Comparison of ENCODE assay signal across 15 mouse cellular contexts in the genomic region with DNA sequence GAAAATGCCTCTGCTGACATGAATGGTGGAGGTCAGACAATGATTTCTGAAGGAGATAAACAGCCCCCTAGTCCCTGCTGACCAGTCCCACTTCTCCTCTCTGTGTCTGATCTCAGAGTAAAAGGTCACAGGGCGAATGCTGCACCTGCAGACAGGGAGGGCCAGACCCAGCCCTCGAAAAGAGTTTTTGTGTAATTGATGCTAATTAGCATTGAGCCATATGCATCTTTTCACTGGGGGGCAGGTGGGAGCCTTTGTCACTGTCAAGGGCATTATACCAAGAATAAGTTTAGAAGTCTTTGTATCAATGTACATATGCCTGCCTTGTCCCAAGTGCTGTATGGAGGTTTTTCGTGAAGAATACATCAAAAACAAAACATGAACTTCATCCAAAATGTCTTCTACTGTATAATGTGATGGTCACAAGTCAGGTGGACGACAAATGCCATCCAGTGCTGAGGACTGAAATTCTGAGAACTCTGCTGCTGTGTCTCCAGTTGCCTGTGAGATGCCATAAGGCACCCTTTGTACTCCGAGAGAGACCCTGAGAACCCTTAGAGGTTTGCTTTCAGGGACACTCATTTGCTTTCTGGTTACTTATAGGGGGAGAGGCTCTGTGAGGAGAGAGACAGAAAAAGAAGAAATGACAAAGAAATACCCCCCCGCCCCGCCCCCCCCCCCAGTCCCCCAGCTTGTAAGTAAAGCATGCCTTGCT.
A peak's percentile ranks its signal among the peaks of the same experiment; 100 is the strongest.
DNase-seq lines count a peak whose midpoint lies in the region; ATAC-seq and TF ChIP-seq lines count a peak whose summit lies in the region.
"Had no signal": no experiment of that assay in that cellular context is flagged by ENCODE, and none has a peak within 500 bp of the region (broad histone marks: within the 10 kb centered on the region; RNA-seq: fewer than 3 reads in every experiment).

No protein-coding gene starts in this region.

- no peak overlapping the region for H3K4me2 ChIP-seq in CH12.LX (ENCODE audit: insufficient read depth, low read depth, poor library complexity, severe bottlenecking)
- no peak overlapping the region for H3K4me2 ChIP-seq in forebrain, embryonic 12.5 days
- no peak overlapping the region; the same call in 1 of the 2 replicates for H3K4me2 ChIP-seq in midbrain, embryonic 11.5 days
- H3K4me2 ChIP-seq: embryonic facial prominence, embryonic 15.5 days; limb, embryonic 12.5 days; liver, embryonic 15.5 days had no signal

- DNase-seq in CH12.LX (ENCODE audit: extremely low read depth), result no peak
- DNase-seq in R1 (ENCODE audit: low read depth, low spot score), result peak; percentile 20
- DNase-seq in midbrain, embryonic 11.5 days (ENCODE audit: low spot score, missing footprints), result peak; percentile 86
- no peak for DNase-seq in kidney, postnatal 25 days
- DNase-seq in frontal cortex, postnatal 25 days (ENCODE audit: low spot score in 2 of 2), result no peak
- DNase-seq in kidney, adult 8-10 months, result no peak
- DNase-seq: cerebellum, postnatal 10 days; kidney, postnatal 36 days; lung, postnatal 14 days had no signal

- no peaks in the 10 kb centered on the region for H3K27me3 ChIP-seq in CH12.LX (replicated peaks)
- no peaks in the 10 kb centered on the region for H3K27me3 ChIP-seq in forebrain, embryonic 12.5 days
- no peaks in the 10 kb centered on the region for H3K27me3 ChIP-seq in midbrain, embryonic 11.5 days (ENCODE audit: control insufficient read depth, insufficient read depth, low read length)
- H3K27me3 ChIP-seq: embryonic facial prominence, embryonic 15.5 days; limb, embryonic 12.5 days; liver, embryonic 15.5 days had no signal

- no peak for TF ChIP-seq CTCF in CH12.LX (conservative IDR thresholded peaks at IDR 0.05 in 1 of 2, IDR thresholded peaks at IDR 0.05 in 1 of 2; ENCODE audit: low read depth in 2 of 2, low read length in 2 of 2)

- H3K4me1 ChIP-seq in CH12.LX (ENCODE audit: control insufficient read depth in 1 of 2, insufficient read depth in 2 of 2), result no peaks in the 10 kb centered on the region
- H3K4me1 ChIP-seq in forebrain, embryonic 12.5 days, result peaks cover 24% of the 10 kb centered on the region
- peaks cover 21% of the 10 kb centered on the region for H3K4me1 ChIP-seq in midbrain, embryonic 11.5 days (ENCODE audit: control insufficient read depth, insufficient read depth, low read length)
- H3K4me1 ChIP-seq: embryonic facial prominence, embryonic 15.5 days; limb, embryonic 12.5 days; liver, embryonic 15.5 days had no signal

- dilution Hi-C loops in CH12.LX (cut with MboI; ENCODE audit: extremely low pct_ligation_motif_present, extremely low pct_unique_long_range_greater_than_20kb, low sequenced_read_pairs), result no loop called here

- no peak overlapping the region for H3K27ac ChIP-seq in CH12.LX (ENCODE audit: insufficient read depth, low read depth)
- peak overlapping the region; percentile 77 for H3K27ac ChIP-seq in forebrain, embryonic 12.5 days
- H3K27ac ChIP-seq in midbrain, embryonic 11.5 days (ENCODE audit: low read depth, low read length), result peak overlapping the region; percentile 62
- H3K27ac ChIP-seq: embryonic facial prominence, embryonic 15.5 days; limb, embryonic 12.5 days; liver, embryonic 15.5 days had no signal

- 14% methylated on average over 7 of the region's 7 CpGs for WGBS in forebrain, embryonic 12.5 days
- WGBS in midbrain, embryonic 11.5 days, result 19% methylated on average over 7 of the region's 7 CpGs

- in situ Hi-C loops in CH12.LX (cut with MboI; ENCODE audit: low pct_ligation_motif_present, low pct_unique_long_range_greater_than_20kb, low sequenced_read_pairs), result no loop called here

- H3K36me3 ChIP-seq in CH12.LX (replicated peaks in 1 of 2; ENCODE audit: control insufficient read depth in 1 of 2, insufficient read depth in 1 of 2, low read length in 1 of 2), result no peaks in the 10 kb centered on the region
- H3K36me3 ChIP-seq in forebrain, embryonic 12.5 days (replicated peaks), result no peaks in the 10 kb centered on the region
- H3K36me3 ChIP-seq in midbrain, embryonic 11.5 days (ENCODE audit: control insufficient read depth, insufficient read depth, low read length), result no peaks in the 10 kb centered on the region
- H3K36me3 ChIP-seq: embryonic facial prominence, embryonic 15.5 days; limb, embryonic 12.5 days; liver, embryonic 15.5 days had no signal

- no peak overlapping the region for H3K4me3 ChIP-seq in CH12.LX (replicated peaks in 1 of 3; ENCODE audit: low read depth in 2 of 3, low read length in 2 of 3, poor library complexity in 1 of 3)
- H3K4me3 ChIP-seq in forebrain, embryonic 12.5 days (replicated peaks), result no peak overlapping the region
- no peak overlapping the region for H3K4me3 ChIP-seq in midbrain, embryonic 11.5 days (ENCODE audit: low read depth, low read length)
- H3K4me3 ChIP-seq: embryonic facial prominence, embryonic 15.5 days; limb, embryonic 12.5 days; liver, embryonic 15.5 days had no signal

- H3K79me2 ChIP-seq in CH12.LX (replicated peaks; ENCODE audit: control insufficient read depth, extremely low read depth, insufficient read depth, poor library complexity, severe bottlenecking), result no peaks in the 10 kb centered on the region

- peak; percentile 77 for ATAC-seq in forebrain, embryonic 12.5 days (ENCODE audit: low FRiP score)
- peak; percentile 92 for ATAC-seq in midbrain, embryonic 11.5 days (ENCODE audit: low FRiP score)
- no peak for ATAC-seq in monocyte, adult 5-6 weeks (replicated peaks; ENCODE audit: insufficient number of reproducible peaks, low FRiP score, low TSS enrichment, poor library complexity, severe bottlenecking)
- ATAC-seq: intestine, embryonic 16.5 days had no signal

- TF ChIP-seq EP300 in CH12.LX (IDR thresholded peaks at IDR 0.05; ENCODE audit: low read length), result no peak

- no peak overlapping the region for H3K9ac ChIP-seq in CH12.LX (ENCODE audit: insufficient read depth, low read depth)
- no peak overlapping the region for H3K9ac ChIP-seq in forebrain, embryonic 12.5 days
- H3K9ac ChIP-seq in midbrain, embryonic 11.5 days (ENCODE audit: low read length), result no peak overlapping the region
- H3K9ac ChIP-seq: embryonic facial prominence, embryonic 15.5 days; limb, embryonic 12.5 days; liver, embryonic 15.5 days had no signal

- TF ChIP-seq POLR2A in CH12.LX (IDR thresholded peaks at IDR 0.05; ENCODE audit: low read depth, low read length), result no peak

- TF ChIP-seq RAD21 in CH12.LX (IDR thresholded peaks at IDR 0.05; ENCODE audit: low read depth, low read length), result no peak

- H3K9me3 ChIP-seq in CH12.LX (replicated peaks; ENCODE audit: low read length), result no peaks in the 10 kb centered on the region
- no peaks in the 10 kb centered on the region for H3K9me3 ChIP-seq in forebrain, embryonic 12.5 days
- no peaks in the 10 kb centered on the region for H3K9me3 ChIP-seq in midbrain, embryonic 11.5 days (ENCODE audit: control insufficient read depth, low read length)
- H3K9me3 ChIP-seq: embryonic facial prominence, embryonic 15.5 days; limb, embryonic 12.5 days; liver, embryonic 15.5 days had no signal

TF ChIP-seq in CH12.LX, 34 proteins besides CTCF, POLR2A, EP300 and RAD21:
- no peak for TF ChIP-seq ELF1 (IDR thresholded peaks at IDR 0.05; ENCODE audit: low read depth, low read length)
- TF ChIP-seq ZNF384 (IDR thresholded peaks at IDR 0.05; ENCODE audit: low read depth, low read length), result 0 out of 2 replicates have a peak, but pooled peaks have one; percentile 0
- TF ChIP-seq MAZ (IDR thresholded peaks at IDR 0.05; ENCODE audit: low read depth, low read length), result no peak
- TF ChIP-seq SMC3 (IDR thresholded peaks at IDR 0.05; ENCODE audit: low read depth, low read length), result no peak
- TF ChIP-seq ETS1 (conservative IDR thresholded peaks at IDR 0.05; ENCODE audit: low read depth, low read length), result no peak
- TF ChIP-seq MYC (IDR thresholded peaks at IDR 0.05; ENCODE audit: low read depth, low read length), result no peak

Comparison
In these comparisons a context has a peak if more than half of its experiments do, and no peak if none do; other contexts are left out.
1. DNase-seq: peak in R1 (single experiment) and midbrain, embryonic 11.5 days (single experiment); none in CH12.LX (single experiment), kidney, postnatal 25 days (0 of 2), frontal cortex, postnatal 25 days (0 of 2) and kidney, adult 8-10 months (0 of 2).